Mouse (Mus musculus) myocyte (in vitro differentiated cells): ENCODE data around the gene Mybpc3. TPM values are rescaled to one million over a fixed set of nuclear protein-coding genes. Genes with fewer than 3 reads are reported as not detected.

Experiments used
- H3K27me3 ChIP-seq: one replicate; pipeline ENCODE4 v1.6.1; 2011; ENCODE audit not compliant: control insufficient read depth, insufficient read depth, insufficient read length
- H3K36me3 ChIP-seq: one replicate; pipeline ENCODE4 v1.6.1; 2011; ENCODE audit not compliant: control insufficient read depth, insufficient read depth
- H3K4me2 ChIP-seq: one replicate; pipeline ENCODE4 v1.6.1; 2011; ENCODE audit warnings: low read depth, control low read depth
- H3K4me3 ChIP-seq: one replicate; pipeline ENCODE4 v1.5.1; 2011; ENCODE audit warnings: mild to moderate bottlenecking, control low read depth, moderate library complexity
- H3K79me2 ChIP-seq: one replicate; pipeline ENCODE4 v1.6.1; 2011; ENCODE audit not compliant: control insufficient read depth, insufficient read depth
- H3ac ChIP-seq: one replicate; pipeline ENCODE4 v1.6.1; 2011; ENCODE audit not compliant: control insufficient read depth, insufficient read length
- CEBPB ChIP-seq: IDR thresholded peaks from 2 replicates; pipeline ENCODE4 v1.6.1; 2011; ENCODE audit warnings: mild to moderate bottlenecking, moderate library complexity; ENCODE audit not compliant: poor library complexity, insufficient read depth, severe bottlenecking
- E2F4 ChIP-seq: IDR thresholded peaks from one replicate; pipeline ENCODE4 v1.6.1; 2011; ENCODE audit warnings: mild to moderate bottlenecking, control low read depth, moderate library complexity; ENCODE audit not compliant: insufficient read depth
- MAX ChIP-seq: IDR thresholded peaks from one replicate; pipeline ENCODE4 v1.6.1; 2011; ENCODE audit warnings: low read depth, mild to moderate bottlenecking, control low read depth
- MYOD1 ChIP-seq, 3 experiments: IDR thresholded peaks; one replicate each; pipeline ENCODE4 v1.6.1; 2011; ENCODE audit warnings: control low read depth in 2 of 3, low read depth in 2 of 3, mild to moderate bottlenecking in 2 of 3, moderate library complexity in 1 of 3; ENCODE audit not compliant: insufficient read length in 2 of 3, control insufficient read depth in 1 of 3
- MYOG ChIP-seq, 3 experiments: IDR thresholded peaks; one replicate each; pipeline ENCODE4 v1.6.1; 2011; ENCODE audit warnings: control low read depth in 2 of 3, low read depth in 2 of 3, mild to moderate bottlenecking in 2 of 3; ENCODE audit not compliant: insufficient read length in 2 of 3, control insufficient read depth in 1 of 3, insufficient read depth in 1 of 3
- POLR2A ChIP-seq: IDR thresholded peaks from one replicate; pipeline ENCODE4 v1.6.1; 2011; ENCODE audit warnings: low read depth, mild to moderate bottlenecking, control low read depth, moderate library complexity; ENCODE audit not compliant: insufficient read length
- POLR2AphosphoS2 ChIP-seq: IDR thresholded peaks from one replicate; pipeline ENCODE4 v1.6.1; 2011; ENCODE audit warnings: low read depth, control low read depth; ENCODE audit not compliant: insufficient read length
- REST ChIP-seq: IDR thresholded peaks from one replicate; pipeline ENCODE4 v1.6.1; 2011; ENCODE audit warnings: mild to moderate bottlenecking, control low read depth, moderate library complexity; ENCODE audit not compliant: insufficient read depth, insufficient read length
- SRF ChIP-seq: IDR thresholded peaks from one replicate; pipeline ENCODE4 v1.6.1; 2011; ENCODE audit warnings: low read depth; ENCODE audit not compliant: control insufficient read depth, insufficient read length
- TCF12 ChIP-seq: IDR thresholded peaks from one replicate; pipeline ENCODE4 v1.6.1; 2011; ENCODE audit warnings: mild to moderate bottlenecking, control low read depth; ENCODE audit not compliant: poor library complexity, insufficient read depth, severe bottlenecking
- TCF3 ChIP-seq: IDR thresholded peaks from one replicate; pipeline ENCODE4 v1.6.1; 2011; ENCODE audit warnings: low read depth, control low read depth; ENCODE audit not compliant: insufficient read length
- USF1 ChIP-seq: IDR thresholded peaks from one replicate; pipeline ENCODE4 v1.6.1; 2011; ENCODE audit warnings: low read depth, mild to moderate bottlenecking, control low read depth, moderate library complexity
- polyA plus RNA-seq: library from polyadenylated mRNA; unstranded; fragments of >200 nt; fragmentation: generic; extraction: Trizol; gene quantifications from one replicate; pipeline ENCODE4 v1.2.1, GENCODE M21; 2012; ENCODE audit warnings: missing spikeins

Mybpc3 gene
- 0.05 TPM for polyA plus RNA-seq

- H3K4me3 ChIP-seq: no peak within 1 kb of the TSS
Observed at GRCm38 (mm10) chr2:91117585-91118275, at the start of gene Mybpc3. Gene Mybpc3 (plus strand): TSS chr2:91118144.

GRCm38 (mm10) chr2:91068162-91068871 is 49.6 kb upstream of the Mybpc3 start:
- TF ChIP-seq REST (no peak), POLR2A (peak; percentile 17), POLR2AphosphoS2 (peak; percentile 59), MYOG (IDR thresholded peaks at IDR 0.05; ENCODE audit: control insufficient read depth in 1 of 3, insufficient read depth in 1 of 3, insufficient read length in 2 of 3, low read depth in 2 of 3) (no peak), SRF (no peak)
- H3ac ChIP-seq: peak overlapping the region; percentile 4
- H3K27me3 ChIP-seq: no peaks in the 10 kb centered on the region
- H3K36me3 ChIP-seq: peaks cover 4% of the 10 kb centered on the region
- H3K4me2 ChIP-seq: peak overlapping the region; percentile 80
- no peaks in the 10 kb centered on the region for H3K79me2 ChIP-seq
- peak overlapping the region; percentile 35 for H3K4me3 ChIP-seq

More at GRCm38 (mm10) chr2:91117585-91118275, at the start of gene Mybpc3:
- Histone ChIP-seq H3K27me3 (peaks cover 45% of the 10 kb centered on the region), H3ac (no peak within 1 kb of the TSS), H3K4me2 (no peak within 1 kb of the TSS), H3K79me2 (no peaks in the 10 kb centered on the region), H3K36me3 (no peaks in the 10 kb centered on the region)
- no peak for TF ChIP-seq USF1
- TF ChIP-seq TCF3: no peak
- TF ChIP-seq POLR2AphosphoS2: no peak
- TF ChIP-seq TCF12: no peak
- TF ChIP-seq SRF: no peak
- no peak for TF ChIP-seq E2F4
- no peak for TF ChIP-seq POLR2A
- no peak for TF ChIP-seq CEBPB
- TF ChIP-seq MYOG (IDR thresholded peaks at IDR 0.05; ENCODE audit: control insufficient read depth in 1 of 3, insufficient read depth in 1 of 3, insufficient read length in 2 of 3, low read depth in 2 of 3): no peak
- no peak for TF ChIP-seq MYOD1 (IDR thresholded peaks at IDR 0.05; ENCODE audit: control insufficient read depth in 1 of 3, insufficient read length in 2 of 3, low read depth in 2 of 3)
- no peak for TF ChIP-seq REST
- no peak for TF ChIP-seq MAX

GRCm38 (mm10) chr2:91068872-91069165 is 49.1 kb upstream of the Mybpc3 start:
- no peaks in the 10 kb centered on the region for H3K27me3 ChIP-seq
- H3K36me3 ChIP-seq: peaks cover 4% of the 10 kb centered on the region
- H3K79me2 ChIP-seq: no peaks in the 10 kb centered on the region
- peak overlapping the region; percentile 80 for H3K4me2 ChIP-seq
- no peak for TF ChIP-seq USF1
- TF ChIP-seq MYOG (IDR thresholded peaks at IDR 0.05; ENCODE audit: control insufficient read depth in 1 of 3, insufficient read depth in 1 of 3, insufficient read length in 2 of 3, low read depth in 2 of 3): no peak
- TF ChIP-seq TCF12: no peak
- TF ChIP-seq POLR2AphosphoS2: peak; percentile 88
- peak overlapping the region; percentile 4 for H3ac ChIP-seq
- H3K4me3 ChIP-seq: peak overlapping the region; percentile 35

- TF ChIP-seq MYOD1 (IDR thresholded peaks at IDR 0.05; ENCODE audit: control insufficient read depth in 1 of 3, insufficient read length in 2 of 3, low read depth in 2 of 3): no peak
- peak; percentile 67 for TF ChIP-seq POLR2AphosphoS2
- peak; percentile 32 for TF ChIP-seq POLR2A
- TF ChIP-seq TCF3: no peak
- H3K36me3 ChIP-seq: peaks cover 4% of the 10 kb centered on the region
- peak overlapping the region; percentile 70 for H3ac ChIP-seq
- no peaks in the 10 kb centered on the region for H3K27me3 ChIP-seq
- no peaks in the 10 kb centered on the region for H3K79me2 ChIP-seq
- H3K4me2 ChIP-seq: peak overlapping the region; percentile 80
- peak overlapping the region; percentile 35 for H3K4me3 ChIP-seq
Observed at GRCm38 (mm10) chr2:91069306-91070000, 48.5 kb upstream of the Mybpc3 start.

- Histone ChIP-seq H3K36me3 (peaks cover 4% of the 10 kb centered on the region), H3K27me3 (no peaks in the 10 kb centered on the region), H3ac (peak within 1 kb of the TSS; percentile 70), H3K4me3 (peak within 1 kb of the TSS; percentile 35), H3K4me2 (peak within 1 kb of the TSS; percentile 80), H3K79me2 (no peaks in the 10 kb centered on the region)
- TF ChIP-seq TCF3: no peak
- peak; percentile 85 for TF ChIP-seq POLR2AphosphoS2
- TF ChIP-seq POLR2A: peak; percentile 83
- TF ChIP-seq MYOG (IDR thresholded peaks at IDR 0.05; ENCODE audit: control insufficient read depth in 1 of 3, insufficient read depth in 1 of 3, insufficient read length in 2 of 3, low read depth in 2 of 3): peak in 2 of 3 experiments; percentile 23 to 49
- TF ChIP-seq SRF: peak; percentile 45
- peak in 2 of 3 experiments; percentile 44 to 51 for TF ChIP-seq MYOD1 (IDR thresholded peaks at IDR 0.05; ENCODE audit: control insufficient read depth in 1 of 3, insufficient read length in 2 of 3, low read depth in 2 of 3)
- no peak for TF ChIP-seq MAX
Observed at GRCm38 (mm10) chr2:91070076-91070800, 47.7 kb upstream of the Mybpc3 start, which contains the start of gene Slc39a13. Gene Slc39a13 (minus strand): TSS chr2:91070417.
